Mouse (Mus musculus) olfactory bulb, adult 2 months (tissue): Measurements from ENCODE around the gene S100a10.

Experiments used
- CTCF ChIP-seq: fragments of 200-500 bp; IDR thresholded peaks from 2 replicates; pipeline ENCODE4 v1.5.1; 2012; ENCODE audit warnings: low read depth, mild to moderate bottlenecking, low read length, moderate library complexity; ENCODE audit not compliant: insufficient read depth
- POLR2A ChIP-seq: fragments of 200-500 bp; IDR thresholded peaks from 2 replicates; pipeline ENCODE4 v1.6.1; 2012; ENCODE audit warnings: mild to moderate bottlenecking, low read depth, low read length, moderate library complexity; ENCODE audit not compliant: insufficient read depth

DNA sequence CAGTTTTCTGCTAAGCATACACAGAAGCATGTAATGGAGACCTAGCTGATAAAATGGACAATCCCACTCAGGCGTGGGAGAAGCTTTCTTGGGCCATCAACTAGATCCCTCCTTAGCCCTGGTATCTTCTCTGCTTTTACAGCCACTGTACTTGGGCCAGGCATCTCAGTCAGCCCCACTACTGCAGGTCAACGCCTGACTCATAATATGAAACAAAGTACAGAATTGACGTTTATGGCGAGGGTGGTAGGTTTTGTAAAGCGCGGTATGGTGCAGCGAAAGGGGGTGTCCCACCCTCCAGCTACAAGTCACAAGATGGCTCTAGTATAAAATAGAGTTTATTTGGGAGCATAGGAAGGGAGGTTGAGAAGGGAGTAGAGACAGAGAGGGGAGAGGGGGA lies 43.1 kb downstream of the S100a10 start:
- TF ChIP-seq CTCF (no peak), POLR2A (no peak)
